ENCODE assay signal across 8 mouse cellular contexts in genomic region chr3:27182733-27183600, GRCm38 (mm10). TPM values are rescaled to one million over a fixed set of nuclear protein-coding genes. Genes with fewer than 3 reads are reported as not detected.
DNase-seq lines count a peak whose midpoint lies in the region; ATAC-seq lines count a peak whose summit lies in the region.

Gene Nceh1, plus strand, starts transcription at chr3:27182965.

- no peaks in the 10 kb centered on the region for H3K9me3 ChIP-seq in intestine, embryonic 14.5 days (ENCODE audit: control insufficient read depth, low read length)

- H3K4me2 ChIP-seq in intestine, embryonic 14.5 days (ENCODE audit: low read length), result peak within 1 kb of the TSS; percentile 69

- WGBS in intestine, embryonic 14.5 days, result under 1% methylated on average over 54 of the region's 54 CpGs

- H3K4me3 ChIP-seq in intestine, embryonic 14.5 days (ENCODE audit: low read depth, low read length), result peak within 1 kb of the TSS; percentile 44

- H3K4me1 ChIP-seq in intestine, embryonic 14.5 days (replicated peaks; ENCODE audit: control insufficient read depth, insufficient read depth, low read length), result peaks cover 5% of the 10 kb centered on the region

- H3K27me3 ChIP-seq in intestine, embryonic 14.5 days (replicated peaks; ENCODE audit: control insufficient read depth, insufficient read depth, low read length), result no peaks in the 10 kb centered on the region

- peak; percentile 97 to 99 for DNase-seq in adrenal gland, adult (ENCODE audit: inconsistent age in 2 of 2, low spot score in 1 of 2)
- peak; percentile 96 for DNase-seq in embryo, embryonic 10.5 days (ENCODE audit: low spot score)
- DNase-seq in gastrocnemius, postnatal 25 days, result peak; percentile 92
- DNase-seq in intestine, embryonic 14.5 days (ENCODE audit: low spot score), result peak; percentile 95
- peak; percentile 96 to 98 for DNase-seq in left cerebral cortex, postnatal 14 days (ENCODE audit: low spot score in 2 of 2)
- DNase-seq in mesoderm, embryonic 11.5 days (ENCODE audit: low read depth, low spot score), result peak; percentile 95
- DNase-seq in right cerebral cortex, postnatal 36 days (ENCODE audit: low spot score in 2 of 2), result peak; percentile 95 to 96
- peak; percentile 92 for DNase-seq in yolk sac, embryonic 10.5 days (ENCODE audit: low spot score)

- no peaks in the 10 kb centered on the region for H3K36me3 ChIP-seq in intestine, embryonic 14.5 days (ENCODE audit: control insufficient read depth, insufficient read depth, low read length)

- ATAC-seq in intestine, embryonic 14.5 days (replicated peaks; ENCODE audit: low FRiP score, low TSS enrichment, low read depth), result peak; percentile 99

- peak within 1 kb of the TSS; percentile 43 for H3K9ac ChIP-seq in intestine, embryonic 14.5 days (ENCODE audit: low read length)

- no peak within 1 kb of the TSS for H3K27ac ChIP-seq in intestine, embryonic 14.5 days (ENCODE audit: low read depth)

- intact Hi-C loops in left cerebral cortex, postnatal 14 days (cut with DNase I), result no loop called here

RNA-seq across cellular contexts. Expression of gene Nceh1, which starts in this region (rescaled TPM):
- 10 to 100 TPM; 20.2 to 21.8 TPM for total RNA-seq in gastrocnemius, postnatal 25 days (2021)
- 6.5 and 7.6 TPM in 2 replicates for polyA plus RNA-seq in intestine, embryonic 14.5 days (2014; fragmentation: Nextera tagmentation; extraction: Ambion mirVana)
- 100 to 1,000 TPM; 119 to 121 TPM for total RNA-seq in left cerebral cortex, postnatal 14 days (2021)

Comparison
In these comparisons a context has a peak if more than half of its experiments do, and no peak if none do; other contexts are left out.
1. RNA of gene Nceh1 (total RNA-seq): 119 to 121 TPM in left cerebral cortex, postnatal 14 days; 20.2 to 21.8 TPM in gastrocnemius, postnatal 25 days; every median in the first group is over 4 times any median in the second.
2. Peak in every context shown above with its lines, with median percentiles within 50 percentile points of each other: DNase-seq.